Mouse (Mus musculus): ENCODE measurements around the gene Psmd10.

- TF ChIP-seq CTCF (IDR thresholded peaks at IDR 0.05), result no peak
- no peak for TF ChIP-seq EP300 (IDR thresholded peaks at IDR 0.05)
Measured at GRCm38 (mm10) chrX:140980163-140980562, 23.6 kb upstream of the Psmd10 start.

Measured in lung, postnatal 0 days (tissue).